Comparison of ENCODE assay signal across 26 mouse cellular contexts in genomic region chr5:87855136-87855716, GRCm38 (mm10). TPM values are rescaled to one million over a fixed set of nuclear protein-coding genes. Genes with fewer than 3 reads are reported as not detected.
DNase-seq lines count a peak whose midpoint lies in the region; ATAC-seq and TF ChIP-seq lines count a peak whose summit lies in the region.
"Had no signal": no experiment of that assay in that cellular context is flagged by ENCODE, and none has a peak within 500 bp of the region (broad histone marks: within the 10 kb centered on the region; RNA-seq: fewer than 3 reads in every experiment).

No protein-coding gene starts in this region.

- no peaks in the 10 kb centered on the region for H3K27me3 ChIP-seq in hindbrain, embryonic 16.5 days (replicated peaks; ENCODE audit: control insufficient read depth, insufficient read depth, low read length)
- H3K27me3 ChIP-seq in hindbrain, embryonic 12.5 days, result no peaks in the 10 kb centered on the region
- H3K27me3 ChIP-seq in midbrain, postnatal 0 days (ENCODE audit: insufficient read depth, low read length), result no peaks in the 10 kb centered on the region
- no peaks in the 10 kb centered on the region for H3K27me3 ChIP-seq in midbrain, embryonic 13.5 days
- H3K27me3 ChIP-seq: CH12.LX; forebrain, embryonic 13.5 days; heart, embryonic 12.5 days; intestine, embryonic 15.5 days had no signal

- H3K36me3 ChIP-seq in hindbrain, embryonic 16.5 days (ENCODE audit: control insufficient read depth, insufficient read depth, low read length), result no peaks in the 10 kb centered on the region
- no peaks in the 10 kb centered on the region for H3K36me3 ChIP-seq in hindbrain, embryonic 12.5 days
- no peaks in the 10 kb centered on the region for H3K36me3 ChIP-seq in midbrain, postnatal 0 days (ENCODE audit: insufficient read depth, low read length)
- H3K36me3 ChIP-seq in midbrain, embryonic 13.5 days, result no peaks in the 10 kb centered on the region
- H3K36me3 ChIP-seq: heart, embryonic 12.5 days; intestine, embryonic 15.5 days had no signal

- no peak overlapping the region for H3K9ac ChIP-seq in hindbrain, embryonic 16.5 days (ENCODE audit: low read depth, low read length)
- no peak overlapping the region for H3K9ac ChIP-seq in hindbrain, embryonic 12.5 days
- H3K9ac ChIP-seq in midbrain, postnatal 0 days (replicated peaks; ENCODE audit: low read length, poor library complexity, severe bottlenecking), result no peak overlapping the region
- no peak overlapping the region for H3K9ac ChIP-seq in midbrain, embryonic 13.5 days (replicated peaks)
- H3K9ac ChIP-seq: forebrain, embryonic 13.5 days; forebrain, postnatal 0 days; heart, embryonic 12.5 days; intestine, embryonic 15.5 days had no signal

- peak; percentile 94 for ATAC-seq in frontal cortex, adult (ENCODE audit: low TSS enrichment)
- 0 out of 2 replicates have a peak, but pooled peaks have one; percentile 69 for ATAC-seq in hindbrain, embryonic 16.5 days
- ATAC-seq in hindbrain, embryonic 12.5 days (ENCODE audit: low FRiP score), result no peak
- peak; percentile 45; the same call in 1 of the 2 replicates for ATAC-seq in midbrain, postnatal 0 days (ENCODE audit: low FRiP score)
- no peak for ATAC-seq in midbrain, embryonic 13.5 days
- ATAC-seq: activated CD4-positive, CD25-positive, alpha-beta regulatory T cell, adult 4 months; forebrain, embryonic 13.5 days; forebrain, postnatal 0 days; intestine, embryonic 15.5 days; Patski had no signal

- no peak overlapping the region for H3K27ac ChIP-seq in hindbrain, embryonic 16.5 days (ENCODE audit: low read depth, low read length)
- no peak overlapping the region for H3K27ac ChIP-seq in hindbrain, embryonic 12.5 days
- no peak overlapping the region for H3K27ac ChIP-seq in midbrain, postnatal 0 days (ENCODE audit: low read depth, low read length)
- H3K27ac ChIP-seq in midbrain, embryonic 13.5 days, result no peak overlapping the region
- H3K27ac ChIP-seq: forebrain, embryonic 13.5 days; intestine, embryonic 15.5 days had no signal

- H3K9me3 ChIP-seq in hindbrain, embryonic 16.5 days (ENCODE audit: control insufficient read depth, low read length), result no peaks in the 10 kb centered on the region
- no peaks in the 10 kb centered on the region for H3K9me3 ChIP-seq in hindbrain, embryonic 12.5 days (replicated peaks)
- H3K9me3 ChIP-seq in midbrain, postnatal 0 days (ENCODE audit: low read length), result no peaks in the 10 kb centered on the region
- H3K9me3 ChIP-seq in midbrain, embryonic 13.5 days, result no peaks in the 10 kb centered on the region
- H3K9me3 ChIP-seq: forebrain, embryonic 13.5 days; heart, embryonic 12.5 days; intestine, embryonic 15.5 days had no signal

- DNase-seq in frontal cortex, postnatal 10 days (ENCODE audit: low spot score in 2 of 2), result no peak
- peak; percentile 49 for DNase-seq in midbrain, postnatal 0 days (ENCODE audit: low spot score)
- peak; percentile 3 for DNase-seq in telencephalon, adult 2 months (ENCODE audit: low read depth, low spot score)
- DNase-seq: adrenal gland, postnatal 14 days; cerebellum, adult 2 months; cerebellum, postnatal 10 days; forebrain, postnatal 0 days; gastrocnemius, postnatal 14 days; kidney, adult 18-20 months had no signal

- H3K4me1 ChIP-seq in hindbrain, embryonic 16.5 days (ENCODE audit: control insufficient read depth, insufficient read depth, low read depth, low read length), result no peaks in the 10 kb centered on the region
- no peaks in the 10 kb centered on the region for H3K4me1 ChIP-seq in hindbrain, embryonic 12.5 days
- H3K4me1 ChIP-seq in midbrain, postnatal 0 days (ENCODE audit: insufficient read depth, low read length), result no peaks in the 10 kb centered on the region
- no peaks in the 10 kb centered on the region for H3K4me1 ChIP-seq in midbrain, embryonic 13.5 days (replicated peaks)
- H3K4me1 ChIP-seq: forebrain, embryonic 13.5 days; heart, embryonic 12.5 days; intestine, embryonic 15.5 days had no signal

- 73% methylated on average over 3 of the region's 3 CpGs for WGBS in hindbrain, embryonic 16.5 days
- 75% methylated on average over 3 of the region's 3 CpGs for WGBS in hindbrain, embryonic 12.5 days
- 71% methylated on average over 3 of the region's 3 CpGs for WGBS in midbrain, postnatal 0 days
- 77% methylated on average over 3 of the region's 3 CpGs for WGBS in midbrain, embryonic 13.5 days

- H3K4me3 ChIP-seq in hindbrain, embryonic 16.5 days (ENCODE audit: low read length), result no peak overlapping the region
- no peak overlapping the region for H3K4me3 ChIP-seq in hindbrain, embryonic 12.5 days
- no peak overlapping the region for H3K4me3 ChIP-seq in midbrain, postnatal 0 days (ENCODE audit: low read depth, low read length)
- no peak overlapping the region for H3K4me3 ChIP-seq in midbrain, embryonic 13.5 days (replicated peaks)
- H3K4me3 ChIP-seq: forebrain, embryonic 13.5 days; heart, embryonic 12.5 days; intestine, embryonic 15.5 days had no signal

- H3K4me2 ChIP-seq in hindbrain, embryonic 16.5 days (ENCODE audit: low read length), result no peak overlapping the region
- H3K4me2 ChIP-seq in hindbrain, embryonic 12.5 days (replicated peaks), result no peak overlapping the region
- H3K4me2 ChIP-seq in midbrain, postnatal 0 days (ENCODE audit: low read depth, low read length, poor library complexity, severe bottlenecking), result no peak overlapping the region
- H3K4me2 ChIP-seq in midbrain, embryonic 13.5 days (replicated peaks), result no peak overlapping the region
- H3K4me2 ChIP-seq: forebrain, embryonic 13.5 days; heart, embryonic 12.5 days; intestine, embryonic 15.5 days had no signal

- no peak for TF ChIP-seq CTCF in midbrain, postnatal 0 days (IDR thresholded peaks at IDR 0.05)

RNA-seq across cellular contexts. Expression of gene Odam, which starts 29.6 kb away (rescaled TPM):
- not detected in 2 replicates for polyA plus RNA-seq in hindbrain, embryonic 16.5 days (2015; fragmentation: Nextera tagmentation; extraction: Ambion mirVana)
- not detected in 2 replicates for polyA plus RNA-seq in hindbrain, embryonic 12.5 days (2016; fragmentation: Nextera tagmentation; extraction: Ambion mirVana)
- total RNA-seq in midbrain, postnatal 0 days (2014; rRNA removed), result not detected in 2 replicates
- not detected in 2 replicates for polyA plus RNA-seq in midbrain, postnatal 0 days (2015; fragmentation: Nextera tagmentation; extraction: Ambion mirVana)
- not detected in 2 replicates for polyA plus RNA-seq in midbrain, embryonic 13.5 days (2015; fragmentation: Nextera tagmentation; extraction: Ambion mirVana)
- total RNA-seq: adrenal gland, adult 18-20 months; adrenal gland, postnatal 14 days; CH12.LX; gastrocnemius, adult 18-20 months; gastrocnemius, postnatal 14 days; heart, adult 8-10 months; heart, postnatal 25 days had no signal
- polyA plus RNA-seq: activated CD4-positive, CD25-positive, alpha-beta regulatory T cell, adult 4 months; cerebellum, adult 2 months; forebrain, embryonic 13.5 days; forebrain, postnatal 0 days; heart, embryonic 12.5 days; heart, embryonic 16.5 days; intestine, embryonic 15.5 days; Patski had no signal

RNA-seq across cellular contexts. Expression of gene Prr27, which starts 29.7 kb away (rescaled TPM):
- not detected in 2 replicates for polyA plus RNA-seq in hindbrain, embryonic 16.5 days (2015; fragmentation: Nextera tagmentation; extraction: Ambion mirVana)
- not detected in 2 replicates for polyA plus RNA-seq in hindbrain, embryonic 12.5 days (2016; fragmentation: Nextera tagmentation; extraction: Ambion mirVana)
- total RNA-seq in midbrain, postnatal 0 days (2014; rRNA removed), result not detected in 2 replicates
- not detected in 2 replicates for polyA plus RNA-seq in midbrain, postnatal 0 days (2015; fragmentation: Nextera tagmentation; extraction: Ambion mirVana)
- polyA plus RNA-seq in midbrain, embryonic 13.5 days (2015; fragmentation: Nextera tagmentation; extraction: Ambion mirVana), result not detected in 2 replicates
- total RNA-seq: adrenal gland, adult 18-20 months; adrenal gland, postnatal 14 days; CH12.LX; forebrain, postnatal 0 days; gastrocnemius, adult 18-20 months; gastrocnemius, postnatal 14 days; heart, adult 8-10 months; heart, postnatal 25 days had no signal
- polyA plus RNA-seq: activated CD4-positive, CD25-positive, alpha-beta regulatory T cell, adult 4 months; cerebellum, adult 2 months; embryonic facial prominence, embryonic 14.5 days; forebrain, embryonic 13.5 days; forebrain, postnatal 0 days; heart, embryonic 12.5 days; heart, embryonic 16.5 days; intestine, embryonic 15.5 days; Patski had no signal

RNA-seq across cellular contexts. Expression of gene Csn1s2b, which starts 47.3 kb away (rescaled TPM):
- not detected in 2 replicates for polyA plus RNA-seq in hindbrain, embryonic 16.5 days (2015; fragmentation: Nextera tagmentation; extraction: Ambion mirVana)
- polyA plus RNA-seq in hindbrain, embryonic 12.5 days (2016; fragmentation: Nextera tagmentation; extraction: Ambion mirVana), result not detected in 2 replicates
- not detected in 2 replicates for total RNA-seq in midbrain, postnatal 0 days (2014; rRNA removed)
- polyA plus RNA-seq in midbrain, postnatal 0 days (2015; fragmentation: Nextera tagmentation; extraction: Ambion mirVana), result not detected in 2 replicates
- not detected in 2 replicates for polyA plus RNA-seq in midbrain, embryonic 13.5 days (2015; fragmentation: Nextera tagmentation; extraction: Ambion mirVana)
- total RNA-seq: adrenal gland, adult 18-20 months; adrenal gland, postnatal 14 days; CH12.LX; forebrain, postnatal 0 days; gastrocnemius, adult 18-20 months; gastrocnemius, postnatal 14 days; heart, adult 8-10 months; heart, postnatal 25 days had no signal
- polyA plus RNA-seq: cerebellum, adult 2 months; forebrain, embryonic 13.5 days; forebrain, postnatal 0 days; gonadal fat pad, adult 2 months; heart, embryonic 12.5 days; heart, embryonic 16.5 days; intestine, embryonic 15.5 days; Patski had no signal

Comparison
In these comparisons a context has a peak if more than half of its experiments do, and no peak if none do; other contexts are left out.
1. ATAC-seq: peak in frontal cortex, adult (single experiment), hindbrain, embryonic 16.5 days (single experiment) and midbrain, postnatal 0 days (single experiment); none in hindbrain, embryonic 12.5 days (single experiment) and midbrain, embryonic 13.5 days (single experiment).
2. DNase-seq: peak in midbrain, postnatal 0 days (single experiment) and telencephalon, adult 2 months (single experiment); none in frontal cortex, postnatal 10 days (0 of 2).